Mouse (Mus musculus) liver, embryonic 11.5 days (tissue): ENCODE measurements around the gene Pafah1b2. TPM values are rescaled to one million over a fixed set of nuclear protein-coding genes. Genes with fewer than 3 reads are reported as not detected.

Experiments used
- ATAC-seq: fragments of 200-750 bp; cut with Nextera tagmentation; replicated peaks from 2 replicates; pipeline ENCODE4 v1.8.0; 2017; ENCODE audit warnings: moderate number of reproducible peaks, mild to moderate bottlenecking, moderate TSS enrichment, moderate library complexity; ENCODE audit not compliant: low FRiP score
- DNase-seq: peaks from one replicate; pipeline ENCODE4 v3.0.0-alpha.2; 2017; ENCODE audit warnings: low spot score
- H3K27ac ChIP-seq: fragments of 300-500 bp; sonication (generic); 2 replicates; pipeline ENCODE4 v1.5.1; 2014; ENCODE audit warnings: mild to moderate bottlenecking, low read depth, low read length, control low read depth
- H3K27me3 ChIP-seq: fragments of 300-500 bp; sonication (generic); replicated peaks from 2 replicates; pipeline ENCODE4 v1.6.1; 2014; ENCODE audit warnings: low read length, mixed read lengths; ENCODE audit not compliant: control insufficient read depth, insufficient read depth
- H3K36me3 ChIP-seq: fragments of 300-500 bp; sonication (generic); 2 replicates; pipeline ENCODE4 v1.6.1; 2014; ENCODE audit warnings: mild to moderate bottlenecking, low read length, moderate library complexity, mixed read lengths; ENCODE audit not compliant: control insufficient read depth, insufficient read depth
- H3K4me1 ChIP-seq: fragments of 300-500 bp; sonication (generic); replicated peaks from 2 replicates; pipeline ENCODE4 v1.6.1; 2014; ENCODE audit warnings: low read length, mixed read lengths; ENCODE audit not compliant: control insufficient read depth, insufficient read depth
- H3K4me2 ChIP-seq: fragments of 300-500 bp; sonication (generic); 2 replicates; pipeline ENCODE4 v1.6.1; 2014; ENCODE audit warnings: mild to moderate bottlenecking, control low read depth, moderate library complexity
- H3K4me3 ChIP-seq: fragments of 300-500 bp; sonication (generic); 2 replicates; pipeline ENCODE4 v1.5.1; 2014; ENCODE audit warnings: low read depth, low read length, control low read depth
- H3K9ac ChIP-seq: fragments of 300-500 bp; sonication (generic); 2 replicates; pipeline ENCODE4 v1.6.1; 2014; ENCODE audit warnings: low read depth, low read length, control low read depth
- H3K9me3 ChIP-seq: fragments of 300-500 bp; sonication (generic); 2 replicates; pipeline ENCODE4 v1.6.1; 2016; ENCODE audit warnings: low read length, inconsistent platforms, mixed read lengths; ENCODE audit not compliant: control insufficient read depth
- WGBS: fragments of 180-500 bp; shearing (Covaris S2); extraction: QIAGEN DNeasy Blood & Tissue Kit; methylation state at CpG from one replicate; pipeline ENCODE4 v1.1.7; 2014; 5-methylcytosine and 5-hydroxymethylcytosine counted together
- polyA plus RNA-seq: library from polyadenylated mRNA; unstranded; fragments of >200 nt; fragmentation: Nextera tagmentation; extraction: Ambion mirVana; gene quantifications from 2 replicates; pipeline ENCODE4 v1.2.1, GENCODE M21; 2014

The Pafah1b2 gene
- polyA plus RNA-seq = 137 and 154 TPM in 2 replicates

DNA sequence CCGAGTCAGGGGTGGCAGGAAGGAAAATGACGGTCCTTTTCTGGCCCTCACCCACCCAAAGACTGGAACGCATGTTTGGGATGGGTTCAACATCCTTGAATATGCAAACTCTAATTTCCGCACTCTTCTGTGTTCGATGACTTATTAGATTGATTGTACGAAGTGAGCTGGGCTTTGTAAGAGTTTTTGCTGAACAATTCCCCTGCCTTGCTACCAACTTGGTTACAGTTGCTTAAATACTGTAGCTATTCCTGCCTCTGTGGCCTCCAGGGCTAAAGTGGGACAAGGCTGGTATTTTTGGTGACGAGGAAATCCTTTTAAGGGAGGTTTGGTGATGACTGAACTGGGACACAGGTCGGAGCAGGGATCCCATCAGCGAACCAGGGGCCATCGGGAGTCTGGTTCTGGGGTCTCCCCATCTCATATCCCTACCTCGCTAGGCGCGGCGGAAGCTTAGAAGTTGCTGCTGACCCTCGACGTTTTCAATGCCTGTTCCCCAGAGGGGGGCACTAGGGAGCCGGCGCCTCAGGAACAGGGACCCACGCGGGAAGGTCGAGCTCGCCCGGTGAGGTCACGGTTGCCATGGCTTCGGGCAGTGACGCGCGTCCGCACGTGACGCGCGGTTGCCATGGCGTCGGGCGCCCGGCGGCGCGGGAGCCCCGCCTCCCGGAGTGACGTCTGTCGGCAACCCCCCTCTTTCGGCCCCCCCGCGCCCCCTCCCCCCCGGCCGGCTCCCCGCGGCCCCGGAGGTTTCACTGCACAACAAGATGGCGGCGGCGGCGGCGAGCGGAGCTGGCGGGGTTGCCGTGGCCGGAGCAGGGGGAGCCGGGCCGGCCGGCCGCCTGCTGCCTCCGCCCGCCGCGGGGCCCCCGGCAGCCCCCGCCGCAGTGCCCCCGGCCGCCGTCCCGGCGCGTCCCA, at the start of gene Pafah1b2, which contains the start of gene Sik3:
TSS of gene Pafah1b2 (minus strand) at position 600 of the 918 bp plus-strand sequence.
TSS of gene Sik3 (plus strand) at position 730 of the 918 bp plus-strand sequence.
- no peaks in the 10 kb centered on the region for H3K27me3 ChIP-seq
- ATAC-seq (peak; percentile 86), DNase-seq (peak; percentile 94)
- H3K36me3 ChIP-seq = no peaks in the 10 kb centered on the region
- peak within 1 kb of the TSS; percentile 98 for H3K4me3 ChIP-seq
- H3K27ac ChIP-seq = peak within 1 kb of the TSS; percentile 89
- H3K9ac ChIP-seq = peak within 1 kb of the TSS; percentile 95
- peak within 1 kb of the TSS; percentile 95 for H3K4me2 ChIP-seq
- peaks cover 37% of the 10 kb centered on the region for H3K4me1 ChIP-seq
- 3% methylated on average over 59 of the region's 78 CpGs for WGBS
- no peaks in the 10 kb centered on the region for H3K9me3 ChIP-seq

DNA sequence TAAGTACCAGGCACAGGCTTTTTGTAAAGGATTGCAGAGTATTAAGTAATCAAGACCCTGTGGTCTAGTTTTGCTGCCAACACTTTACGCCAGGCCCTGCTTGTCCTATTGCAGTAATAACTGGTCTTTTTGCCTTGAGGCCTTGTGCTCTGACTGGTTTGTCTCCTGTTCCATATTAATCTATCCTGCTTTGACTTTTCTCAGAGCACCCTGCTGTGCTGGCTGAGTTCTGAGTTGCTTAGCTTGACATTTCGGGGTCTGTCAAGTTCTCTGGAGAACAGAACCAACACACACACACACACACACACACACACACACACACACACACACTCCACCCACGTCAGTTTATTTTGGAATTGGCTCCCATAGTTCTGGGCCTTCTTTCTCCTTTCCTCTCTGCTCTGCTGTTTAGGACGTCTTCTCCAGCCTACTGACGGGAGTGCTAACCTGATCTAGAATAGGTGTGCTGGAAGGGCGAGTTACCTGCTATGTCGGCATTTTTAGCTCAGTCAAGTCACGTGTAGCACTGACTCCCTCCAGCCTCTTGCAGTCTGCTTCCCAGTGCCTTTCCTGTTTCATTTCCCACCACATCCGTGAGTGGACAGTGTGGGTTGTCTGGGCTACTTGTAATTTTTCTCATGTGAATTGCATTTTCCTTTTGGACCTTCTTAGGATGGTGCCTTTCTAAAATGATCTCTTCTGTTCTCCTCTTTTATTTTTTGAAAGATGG, 49.4 kb upstream of the Pafah1b2 start:
- no peaks in the 10 kb centered on the region for H3K27me3 ChIP-seq
- peaks cover 6% of the 10 kb centered on the region for H3K4me1 ChIP-seq
- no peaks in the 10 kb centered on the region for H3K36me3 ChIP-seq
- ATAC-seq = no peak
- no peak overlapping the region for H3K4me3 ChIP-seq
- 78% methylated on average over 9 of the region's 9 CpGs for WGBS
- H3K9me3 ChIP-seq = no peaks in the 10 kb centered on the region
- no peak overlapping the region for H3K27ac ChIP-seq
- no peak for DNase-seq
- no peak overlapping the region for H3K9ac ChIP-seq
- H3K4me2 ChIP-seq = no peak overlapping the region

DNA sequence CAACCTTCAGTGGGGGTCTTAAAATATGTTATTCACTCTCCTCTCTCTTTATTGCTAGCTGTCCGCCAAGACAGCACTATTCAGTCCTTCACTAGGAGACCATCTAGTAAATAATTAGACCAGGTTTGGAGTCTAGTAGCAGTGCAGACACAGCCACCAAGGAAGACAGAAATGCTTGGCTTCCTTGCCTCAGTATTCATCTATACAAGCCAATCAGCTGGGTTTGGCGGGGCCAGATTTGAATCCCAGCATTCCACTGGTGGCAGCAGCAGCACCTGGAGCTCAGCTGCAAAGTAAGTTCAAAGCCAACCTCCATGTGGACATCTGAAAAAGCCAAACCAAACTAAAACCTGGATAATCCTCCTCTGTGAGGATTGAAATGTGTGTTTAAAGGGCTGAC, 47.8 kb upstream of the Pafah1b2 start:
- Histone ChIP-seq H3K4me1 (no peaks in the 10 kb centered on the region), H3K27me3 (no peaks in the 10 kb centered on the region), H3K4me3 (no peak overlapping the region), H3K9ac (no peak overlapping the region), H3K27ac (no peak overlapping the region), H3K9me3 (no peaks in the 10 kb centered on the region), H3K4me2 (no peak overlapping the region), H3K36me3 (no peaks in the 10 kb centered on the region)
- WGBS = 80% methylated on average over 2 of the region's 2 CpGs
- no peak for DNase-seq
- no peak for ATAC-seq

DNA sequence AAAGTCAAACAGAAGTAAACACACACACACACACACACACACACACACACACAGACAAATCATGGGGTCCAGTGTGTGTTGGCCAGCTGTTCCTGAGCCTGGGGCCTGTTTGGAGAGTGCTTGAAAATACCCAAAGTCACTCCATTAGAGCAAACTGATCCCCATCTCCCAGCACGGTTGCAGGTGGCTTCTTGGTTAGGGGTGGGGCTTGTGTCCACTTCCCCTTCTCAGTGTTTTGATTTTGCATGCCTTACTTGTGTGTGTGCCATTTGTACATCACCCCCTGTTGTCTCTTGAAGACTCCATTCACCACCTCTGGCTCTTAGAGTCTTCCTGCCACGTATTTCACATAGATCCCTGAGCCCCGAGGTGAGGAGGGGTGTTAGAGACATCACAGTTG, 45.6 kb upstream of the Pafah1b2 start:
- no peak overlapping the region for H3K9ac ChIP-seq
- DNase-seq (no peak), ATAC-seq (no peak)
- WGBS = 61% methylated on average over 3 of the region's 3 CpGs
- no peaks in the 10 kb centered on the region for H3K36me3 ChIP-seq
- H3K4me1 ChIP-seq = no peaks in the 10 kb centered on the region
- no peak overlapping the region for H3K4me3 ChIP-seq
- H3K9me3 ChIP-seq = no peaks in the 10 kb centered on the region
- H3K27ac ChIP-seq = no peak overlapping the region
- no peaks in the 10 kb centered on the region for H3K27me3 ChIP-seq
- H3K4me2 ChIP-seq = no peak overlapping the region

DNA sequence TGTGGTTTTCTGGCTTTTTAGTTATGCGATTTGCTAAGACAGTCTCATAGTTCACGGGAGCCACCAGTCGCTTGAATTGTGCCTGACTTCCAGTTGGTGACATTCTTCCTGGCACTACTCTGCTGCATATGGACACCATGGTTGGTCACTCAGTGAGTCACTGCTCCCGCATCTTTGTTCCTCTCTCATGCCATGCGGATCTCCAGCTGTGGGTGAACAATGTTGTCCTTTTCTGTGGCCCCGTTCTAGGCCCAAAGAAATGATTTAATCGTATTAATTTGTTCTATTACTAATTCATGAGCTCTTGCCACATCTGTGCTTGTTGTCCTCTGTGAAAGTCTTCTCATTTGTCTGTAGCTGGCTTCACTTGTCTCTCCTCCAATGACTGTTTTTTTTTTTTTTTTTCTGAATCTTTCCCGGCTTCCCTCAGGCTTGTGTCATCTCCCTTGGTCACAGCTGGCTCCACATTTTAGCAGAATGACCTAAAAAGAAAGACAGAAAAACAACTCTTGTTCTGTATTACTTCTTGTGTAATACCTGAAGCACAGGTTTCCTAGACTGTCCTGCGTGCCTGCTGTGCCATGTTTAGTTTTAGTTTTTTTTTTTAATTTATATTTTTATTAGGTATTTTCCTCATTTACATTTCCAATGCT, 40.6 kb upstream of the Pafah1b2 start:
- Histone ChIP-seq H3K4me1 (peaks cover 19% of the 10 kb centered on the region), H3K9ac (no peak overlapping the region), H3K4me2 (no peak overlapping the region), H3K36me3 (no peaks in the 10 kb centered on the region), H3K4me3 (no peak overlapping the region), H3K27me3 (no peaks in the 10 kb centered on the region), H3K27ac (no peak overlapping the region), H3K9me3 (no peaks in the 10 kb centered on the region)
- ATAC-seq = no peak
- 88% methylated on average over 9 of the region's 9 CpGs for WGBS
- no peak for DNase-seq

DNA sequence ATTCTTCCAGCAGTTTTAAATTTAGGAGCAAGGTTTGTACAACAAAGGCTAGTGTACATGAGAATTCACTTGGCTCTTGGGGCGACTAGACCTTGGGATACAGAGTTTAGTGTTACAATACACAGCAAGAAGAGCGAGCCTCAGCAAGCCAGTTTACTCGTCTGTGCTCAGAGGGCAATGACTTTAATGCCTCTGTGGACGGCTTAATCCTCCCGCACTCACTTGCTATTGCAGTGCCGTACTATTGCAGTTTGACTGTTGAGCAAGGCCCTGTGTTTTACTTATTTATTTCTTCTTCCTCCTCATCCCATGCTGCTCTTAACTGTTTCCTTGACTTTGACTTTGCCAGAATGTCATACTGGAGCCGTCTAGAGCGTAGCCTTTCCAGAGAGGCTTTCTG, 37.7 kb upstream of the Pafah1b2 start:
- Histone ChIP-seq H3K9me3 (no peaks in the 10 kb centered on the region), H3K27ac (no peak overlapping the region), H3K4me1 (peaks cover 19% of the 10 kb centered on the region), H3K27me3 (no peaks in the 10 kb centered on the region), H3K36me3 (no peaks in the 10 kb centered on the region; the same call in 1 of the 2 replicates), H3K4me3 (no peak overlapping the region), H3K4me2 (no peak overlapping the region), H3K9ac (no peak overlapping the region)
- WGBS = 78% methylated on average over 8 of the region's 8 CpGs
- no peak for DNase-seq
- ATAC-seq = no peak

DNA sequence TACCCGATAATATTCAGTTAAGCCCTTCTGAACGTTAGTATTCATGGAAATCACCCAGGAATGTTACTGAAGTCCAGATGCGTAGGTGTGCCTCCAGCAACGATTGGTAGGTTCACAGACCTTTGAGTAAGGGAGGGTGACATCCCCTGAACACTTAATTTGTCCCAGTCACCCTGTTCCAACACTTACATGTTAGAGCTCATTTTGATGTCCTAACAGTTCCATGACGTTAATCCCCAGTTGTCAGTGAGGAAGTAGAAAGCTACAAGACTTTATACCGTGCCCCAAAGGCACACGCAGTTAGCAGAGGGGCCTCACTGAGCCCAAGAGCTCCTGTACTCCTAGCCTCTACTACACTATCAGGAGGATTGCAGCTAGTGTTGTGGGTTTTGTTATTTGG, 37.0 kb upstream of the Pafah1b2 start:
- Histone ChIP-seq H3K36me3 (no peaks in the 10 kb centered on the region; the same call in 1 of the 2 replicates), H3K27ac (no peak overlapping the region), H3K4me1 (peaks cover 19% of the 10 kb centered on the region), H3K9me3 (no peaks in the 10 kb centered on the region), H3K4me2 (no peak overlapping the region), H3K9ac (no peak overlapping the region), H3K4me3 (no peak overlapping the region), H3K27me3 (no peaks in the 10 kb centered on the region)
- DNase-seq = no peak
- 51% methylated on average over 7 of the region's 7 CpGs for WGBS
- ATAC-seq = no peak

DNA sequence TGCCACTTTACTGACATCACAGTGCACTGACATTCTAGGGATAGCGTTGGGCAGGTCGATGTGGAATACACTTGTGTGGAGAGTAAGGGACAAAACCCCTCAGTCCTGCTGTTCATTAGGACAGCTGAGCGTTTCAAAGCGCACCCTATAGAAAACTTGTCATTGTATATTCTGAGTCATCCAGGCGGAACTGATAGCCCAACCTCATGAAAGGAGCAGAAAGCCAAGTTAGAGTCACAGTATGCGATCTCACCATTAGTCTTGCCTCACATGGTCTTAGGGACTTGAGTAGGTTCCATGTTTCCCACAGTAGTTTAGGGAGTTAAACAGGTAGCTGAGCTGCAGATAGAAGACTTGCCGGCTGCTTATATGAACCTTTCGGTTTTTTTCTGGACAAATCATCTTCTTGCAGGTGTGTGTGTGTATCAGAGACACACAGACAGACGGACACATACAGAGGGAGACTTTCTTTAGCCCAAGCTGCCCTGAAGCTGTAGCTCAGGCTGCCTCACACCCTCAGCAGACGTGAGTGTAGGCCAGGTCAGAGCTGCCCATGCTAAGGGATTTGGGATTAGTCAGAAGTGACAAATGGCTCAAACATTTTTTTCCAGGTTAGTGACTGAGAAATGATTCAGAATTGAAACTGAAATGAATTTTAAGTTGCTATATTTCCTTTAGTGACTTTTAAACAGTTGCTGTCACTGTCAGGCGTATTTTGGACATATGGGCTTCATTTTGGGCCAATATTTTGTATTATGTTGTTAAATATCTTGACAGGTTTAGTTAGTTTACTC, 34.4 kb upstream of the Pafah1b2 start:
- no peak overlapping the region for H3K4me2 ChIP-seq
- peaks cover 19% of the 10 kb centered on the region for H3K4me1 ChIP-seq
- H3K27me3 ChIP-seq = no peaks in the 10 kb centered on the region
- H3K9me3 ChIP-seq = no peaks in the 10 kb centered on the region
- no peak overlapping the region for H3K9ac ChIP-seq
- DNase-seq (no peak), ATAC-seq (no peak)
- WGBS = 84% methylated on average over 11 of the region's 11 CpGs
- H3K36me3 ChIP-seq = no peaks in the 10 kb centered on the region; the same call in 1 of the 2 replicates
- no peak overlapping the region for H3K4me3 ChIP-seq
- H3K27ac ChIP-seq = no peak overlapping the region
